Mouse (Mus musculus) liver, embryonic 11.5 days (tissue): ENCODE measurements around the gene Zc3h18. TPM values are rescaled to one million over a fixed set of nuclear protein-coding genes. Genes with fewer than 3 reads are reported as not detected.

Experiments
- ATAC-seq: fragments of 200-750 bp; cut with Nextera tagmentation; replicated peaks from 2 replicates; pipeline ENCODE4 v1.8.0; 2017; ENCODE audit warnings: moderate number of reproducible peaks, mild to moderate bottlenecking, moderate TSS enrichment, moderate library complexity; ENCODE audit not compliant: low FRiP score
- DNase-seq: peaks from one replicate; pipeline ENCODE4 v3.0.0-alpha.2; 2017; ENCODE audit warnings: low spot score
- H3K27ac ChIP-seq: fragments of 300-500 bp; sonication (generic); 2 replicates; pipeline ENCODE4 v1.5.1; 2014; ENCODE audit warnings: mild to moderate bottlenecking, low read depth, low read length, control low read depth
- H3K27me3 ChIP-seq: fragments of 300-500 bp; sonication (generic); replicated peaks from 2 replicates; pipeline ENCODE4 v1.6.1; 2014; ENCODE audit warnings: low read length, mixed read lengths; ENCODE audit not compliant: control insufficient read depth, insufficient read depth
- H3K36me3 ChIP-seq: fragments of 300-500 bp; sonication (generic); 2 replicates; pipeline ENCODE4 v1.6.1; 2014; ENCODE audit warnings: mild to moderate bottlenecking, low read length, moderate library complexity, mixed read lengths; ENCODE audit not compliant: control insufficient read depth, insufficient read depth
- H3K4me1 ChIP-seq: fragments of 300-500 bp; sonication (generic); replicated peaks from 2 replicates; pipeline ENCODE4 v1.6.1; 2014; ENCODE audit warnings: low read length, mixed read lengths; ENCODE audit not compliant: control insufficient read depth, insufficient read depth
- H3K4me2 ChIP-seq: fragments of 300-500 bp; sonication (generic); 2 replicates; pipeline ENCODE4 v1.6.1; 2014; ENCODE audit warnings: mild to moderate bottlenecking, control low read depth, moderate library complexity
- H3K4me3 ChIP-seq: fragments of 300-500 bp; sonication (generic); 2 replicates; pipeline ENCODE4 v1.5.1; 2014; ENCODE audit warnings: low read depth, low read length, control low read depth
- H3K9ac ChIP-seq: fragments of 300-500 bp; sonication (generic); 2 replicates; pipeline ENCODE4 v1.6.1; 2014; ENCODE audit warnings: low read depth, low read length, control low read depth
- H3K9me3 ChIP-seq: fragments of 300-500 bp; sonication (generic); 2 replicates; pipeline ENCODE4 v1.6.1; 2016; ENCODE audit warnings: low read length, inconsistent platforms, mixed read lengths; ENCODE audit not compliant: control insufficient read depth
- WGBS: fragments of 180-500 bp; shearing (Covaris S2); extraction: QIAGEN DNeasy Blood & Tissue Kit; methylation state at CpG from one replicate; pipeline ENCODE4 v1.1.7; 2014; 5-methylcytosine and 5-hydroxymethylcytosine counted together
- polyA plus RNA-seq: library from polyadenylated mRNA; unstranded; fragments of >200 nt; fragmentation: Nextera tagmentation; extraction: Ambion mirVana; gene quantifications from 2 replicates; pipeline ENCODE4 v1.2.1, GENCODE M21; 2014

The Zc3h18 gene
- polyA plus RNA-seq, 1 experiment from 2014 or later: 44.2 TPM

DNA sequence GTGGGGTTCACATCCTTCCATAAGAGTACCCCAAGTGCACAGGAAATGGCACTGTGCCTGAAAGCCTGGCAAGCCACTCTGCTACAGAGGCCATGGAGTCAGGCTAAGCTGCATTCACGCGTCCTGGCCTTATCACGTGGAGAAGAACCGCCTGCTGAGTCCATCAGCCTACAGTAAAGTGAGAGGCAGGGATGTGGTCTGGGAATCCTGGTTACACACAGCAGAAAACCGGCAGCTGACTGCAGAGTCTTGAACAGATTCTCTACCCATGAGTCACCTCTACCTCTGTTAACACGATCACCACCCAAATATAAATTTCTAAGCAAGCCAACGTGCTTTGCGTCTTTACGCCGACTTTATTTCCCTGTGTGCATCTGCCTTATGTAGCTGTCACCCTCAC is 7.9 kb upstream of the Zc3h18 start:
- no peak overlapping the region for H3K27ac ChIP-seq
- no peak for ATAC-seq
- no peak overlapping the region for H3K4me3 ChIP-seq
- no peak overlapping the region for H3K4me2 ChIP-seq
- no peaks in the 10 kb centered on the region; the same call in 1 of the 2 replicates for H3K27me3 ChIP-seq
- no peaks in the 10 kb centered on the region for H3K36me3 ChIP-seq
- WGBS: 67% methylated on average over 10 of the region's 10 CpGs
- DNase-seq: no peak
- no peak overlapping the region for H3K9ac ChIP-seq
- H3K9me3 ChIP-seq: no peaks in the 10 kb centered on the region
- H3K4me1 ChIP-seq: peaks cover 5% of the 10 kb centered on the region; the same call in 1 of the 2 replicates

- no peak overlapping the region for H3K4me2 ChIP-seq
Observed at GRCm38 (mm10) chr8:122369665-122370064, 6.7 kb upstream of the Zc3h18 start.

GRCm38 (mm10) chr8:122371706-122372105 is 4.7 kb upstream of the Zc3h18 start:
- no peak for DNase-seq
- Histone ChIP-seq H3K27ac (no peak overlapping the region), H3K36me3 (no peaks in the 10 kb centered on the region), H3K4me3 (no peak overlapping the region), H3K27me3 (no peaks in the 10 kb centered on the region), H3K9me3 (no peaks in the 10 kb centered on the region), H3K4me2 (no peak overlapping the region), H3K9ac (no peak overlapping the region), H3K4me1 (peaks cover 10% of the 10 kb centered on the region)
- 66% methylated on average over 6 of the region's 6 CpGs for WGBS
- no peak for ATAC-seq

More at GRCm38 (mm10) chr8:122369665-122370064, 6.7 kb upstream of the Zc3h18 start:
- Histone ChIP-seq H3K4me1 (peaks cover 5% of the 10 kb centered on the region; the same call in 1 of the 2 replicates), H3K9me3 (no peaks in the 10 kb centered on the region), H3K27me3 (no peaks in the 10 kb centered on the region), H3K36me3 (no peaks in the 10 kb centered on the region), H3K9ac (no peak overlapping the region), H3K27ac (no peak overlapping the region), H3K4me3 (no peak overlapping the region)
- 10% methylated on average over 9 of the region's 9 CpGs for WGBS
- DNase-seq: peak; percentile 70
- peak; percentile 69 for ATAC-seq

DNA sequence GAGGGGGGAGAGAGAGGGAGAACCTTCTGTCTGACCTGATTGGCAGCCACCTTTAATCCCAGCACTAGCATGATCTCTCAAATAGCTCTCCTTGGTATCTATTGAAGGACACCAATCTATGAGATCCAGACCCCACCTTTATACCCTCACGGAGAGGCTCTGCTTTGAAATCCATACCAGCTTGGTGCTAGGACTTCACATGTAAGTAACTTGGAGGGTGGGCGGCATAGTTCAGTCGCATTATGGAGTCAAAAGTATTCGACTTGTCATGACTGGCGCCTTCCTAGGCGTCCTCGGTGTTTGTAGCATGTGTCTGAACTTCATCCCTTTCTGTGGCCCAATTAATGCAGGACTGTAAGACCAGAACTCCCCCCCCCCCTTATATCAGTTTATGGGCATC is 1.1 kb upstream of the Zc3h18 start:
- WGBS: 84% methylated on average over 7 of the region's 7 CpGs
- peaks cover 8% of the 10 kb centered on the region for H3K36me3 ChIP-seq
- no peaks in the 10 kb centered on the region for H3K27me3 ChIP-seq
- no peak for ATAC-seq
- H3K4me2 ChIP-seq: peak overlapping the region; percentile 82
- H3K9ac ChIP-seq: 0 out of 2 replicates have a peak overlapping the region, but pooled peaks have one; percentile 20
- H3K4me1 ChIP-seq: peaks cover 16% of the 10 kb centered on the region
- H3K27ac ChIP-seq: no peak overlapping the region
- no peaks in the 10 kb centered on the region for H3K9me3 ChIP-seq
- DNase-seq: no peak
- H3K4me3 ChIP-seq: peak overlapping the region; percentile 95

DNA sequence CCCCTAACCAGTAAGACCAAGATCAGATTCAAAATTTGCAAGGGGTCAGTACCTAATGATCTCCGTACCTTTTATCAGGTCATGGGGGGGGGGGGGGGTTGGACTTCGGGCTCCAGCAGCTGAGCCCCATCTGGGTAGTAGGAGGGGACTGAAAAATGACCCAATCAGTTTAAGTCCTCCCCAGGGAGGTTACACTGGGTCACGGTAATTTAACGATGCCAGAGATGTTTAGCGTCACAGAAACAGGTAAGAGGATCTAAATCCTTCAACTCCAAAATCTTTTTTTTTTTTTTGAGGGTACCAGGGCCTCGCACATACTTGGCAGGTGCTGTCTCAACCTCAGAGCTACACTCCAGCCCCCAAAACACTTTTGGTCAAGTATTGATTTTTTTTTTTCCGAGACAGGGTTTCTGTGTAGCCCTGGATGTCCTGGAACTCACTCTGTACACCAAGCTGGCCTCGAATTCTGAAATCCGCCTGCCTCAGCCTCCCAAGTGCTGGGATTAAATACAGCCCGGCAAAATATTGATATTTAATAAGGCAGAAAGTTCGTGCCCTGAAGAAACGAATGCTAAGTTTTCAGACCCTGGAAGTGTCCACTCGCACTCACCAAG is 551 bp upstream of the Zc3h18 start:
- Histone ChIP-seq H3K27ac (no peak overlapping the region), H3K9ac (peak overlapping the region; percentile 94), H3K9me3 (no peaks in the 10 kb centered on the region), H3K4me2 (peak overlapping the region; percentile 82), H3K4me3 (peak overlapping the region; percentile 95), H3K27me3 (no peaks in the 10 kb centered on the region), H3K4me1 (peaks cover 16% of the 10 kb centered on the region), H3K36me3 (peaks cover 9% of the 10 kb centered on the region)
- DNase-seq: no peak
- 19% methylated on average over 13 of the region's 13 CpGs for WGBS
- ATAC-seq: peak; percentile 10; the same call in 1 of the 2 replicates

GRCm38 (mm10) chr8:122383039-122383438 is 6.6 kb downstream of the Zc3h18 start:
- peaks cover 60% of the 10 kb centered on the region for H3K36me3 ChIP-seq
- peaks cover 3% of the 10 kb centered on the region; the same call in 1 of the 2 replicates for H3K4me1 ChIP-seq
- ATAC-seq (no peak), DNase-seq (no peak)
- no peak overlapping the region for H3K4me3 ChIP-seq
- no peak overlapping the region for H3K4me2 ChIP-seq
- H3K9ac ChIP-seq: no peak overlapping the region
- 84% methylated on average over 4 of the region's 4 CpGs for WGBS
- no peak overlapping the region for H3K27ac ChIP-seq
- H3K27me3 ChIP-seq: no peaks in the 10 kb centered on the region
- no peaks in the 10 kb centered on the region for H3K9me3 ChIP-seq

DNA sequence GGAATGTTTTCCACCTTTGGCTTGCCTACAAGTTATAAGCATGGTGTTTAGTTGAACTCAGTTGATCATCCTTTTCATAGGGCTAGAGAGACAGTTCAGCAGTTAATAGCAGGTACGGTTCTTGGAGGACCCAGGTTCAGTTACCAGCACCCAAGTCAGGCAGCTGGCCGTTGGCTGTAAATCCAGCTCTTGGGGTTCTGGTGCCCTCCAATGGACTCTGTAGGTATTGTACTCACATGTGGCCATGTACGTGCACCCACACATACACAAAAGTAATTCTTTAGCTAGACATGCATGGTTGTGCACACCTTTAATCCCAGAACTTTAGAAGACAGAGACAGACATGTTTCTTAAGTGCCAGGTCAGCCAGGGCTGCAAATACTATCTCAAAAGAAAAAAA is 12.9 kb downstream of the Zc3h18 start:
- no peak overlapping the region for H3K4me2 ChIP-seq
- ATAC-seq (no peak), DNase-seq (no peak)
- peaks cover 67% of the 10 kb centered on the region for H3K36me3 ChIP-seq
- H3K9me3 ChIP-seq: no peaks in the 10 kb centered on the region
- H3K27ac ChIP-seq: no peak overlapping the region
- no peak overlapping the region for H3K9ac ChIP-seq
- H3K4me1 ChIP-seq: no peaks in the 10 kb centered on the region
- H3K27me3 ChIP-seq: no peaks in the 10 kb centered on the region
- H3K4me3 ChIP-seq: no peak overlapping the region
- 81% methylated on average over 3 of the region's 3 CpGs for WGBS

- no peaks in the 10 kb centered on the region for H3K27me3 ChIP-seq
- H3K36me3 ChIP-seq: peaks cover 53% of the 10 kb centered on the region
- WGBS: 80% methylated on average over 3 of the region's 3 CpGs
- no peak overlapping the region for H3K9ac ChIP-seq
- no peak overlapping the region for H3K4me3 ChIP-seq
- no peak for ATAC-seq
- H3K4me1 ChIP-seq: no peaks in the 10 kb centered on the region
- DNase-seq: no peak
- no peaks in the 10 kb centered on the region for H3K9me3 ChIP-seq
- H3K27ac ChIP-seq: no peak overlapping the region
- H3K4me2 ChIP-seq: no peak overlapping the region
Observed at GRCm38 (mm10) chr8:122390758-122391157, 14.3 kb downstream of the Zc3h18 start.

GRCm38 (mm10) chr8:122393717-122394116 is 17.3 kb downstream of the Zc3h18 start:
- Histone ChIP-seq H3K9me3 (no peaks in the 10 kb centered on the region), H3K4me2 (no peak overlapping the region), H3K36me3 (peaks cover 41% of the 10 kb centered on the region), H3K27ac (no peak overlapping the region), H3K9ac (no peak overlapping the region), H3K4me3 (no peak overlapping the region), H3K4me1 (no peaks in the 10 kb centered on the region), H3K27me3 (no peaks in the 10 kb centered on the region)
- no peak for DNase-seq
- no peak for ATAC-seq
